Mouse (Mus musculus) thymus, adult 2 months (tissue): ENCODE data around the gene Ostm1.

Experiments
- CTCF ChIP-seq: fragments of 200-500 bp; IDR thresholded peaks from 2 replicates; pipeline ENCODE4 v1.5.1; 2012; ENCODE audit warnings: mild to moderate bottlenecking, control low read depth, low read length, moderate library complexity, borderline replicate concordance; ENCODE audit not compliant: control insufficient read depth, poor library complexity, insufficient read depth; ENCODE audit errors: extremely low read depth
- POLR2A ChIP-seq: fragments of 200-500 bp; IDR thresholded peaks from 2 replicates; pipeline ENCODE4 v1.6.1; 2012; ENCODE audit warnings: mild to moderate bottlenecking, low read length, control low read depth, moderate library complexity; ENCODE audit not compliant: control insufficient read depth, poor library complexity, insufficient read depth; ENCODE audit errors: extremely low read depth

DNA sequence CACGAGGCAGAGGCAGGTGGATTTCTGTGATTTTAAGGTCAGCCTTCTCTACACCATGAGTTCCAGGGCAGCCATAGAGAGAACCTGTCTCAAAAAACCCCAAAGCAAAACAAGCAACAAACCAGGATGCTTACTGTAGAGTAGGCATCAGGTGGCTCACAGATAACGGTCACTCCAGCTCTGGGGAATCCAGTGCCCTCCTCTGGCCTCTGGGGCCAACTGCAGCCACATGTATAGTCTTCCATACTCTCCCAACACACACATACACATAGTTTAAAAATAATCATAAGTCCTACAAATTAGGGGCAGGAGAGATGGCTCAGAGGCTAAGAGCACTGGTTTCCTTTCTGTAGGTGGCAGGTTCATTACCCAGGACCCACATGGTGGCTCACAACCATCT, 109.9 kb downstream of the Ostm1 start:
- no peak for TF ChIP-seq POLR2A
- no peak for TF ChIP-seq CTCF
